ENCODE assay signal across 20 mouse cellular contexts in the genomic region with DNA sequence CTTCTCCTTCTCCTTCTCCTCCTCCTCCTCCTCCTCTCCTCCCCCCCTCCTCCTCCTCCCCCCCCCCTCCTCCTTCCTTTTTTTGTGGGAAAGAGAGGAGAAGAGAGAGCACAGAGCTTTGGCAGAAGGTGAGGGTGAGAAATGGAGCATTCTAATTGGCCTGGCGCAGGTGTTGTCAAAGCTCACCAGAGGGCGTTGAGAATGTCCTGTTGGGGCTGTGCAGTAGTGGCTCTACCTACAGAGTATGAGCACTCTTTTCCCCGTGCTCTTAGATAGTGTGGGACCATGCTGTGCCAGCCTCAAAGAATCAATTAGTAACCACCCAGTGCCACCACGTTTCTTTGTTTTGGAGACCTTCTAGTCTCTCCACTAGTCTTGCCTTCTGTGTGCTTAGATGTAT. TPM values are rescaled to one million over a fixed set of nuclear protein-coding genes. Genes with fewer than 3 reads are reported as not detected.
DNase-seq lines count a peak whose midpoint lies in the region.
"Had no signal": no experiment of that assay in that cellular context is flagged by ENCODE, and none has a peak within 500 bp of the region (broad histone marks: within the 10 kb centered on the region; RNA-seq: fewer than 3 reads in every experiment).

No protein-coding gene starts in this region.

- no peaks in the 10 kb centered on the region for H3K27me3 ChIP-seq in splenic B cell, adult 2 months (ENCODE audit: control insufficient read depth, insufficient read depth, low read length, poor library complexity, severe bottlenecking)
- H3K27me3 ChIP-seq: embryonic facial prominence, embryonic 13.5 days; embryonic facial prominence, embryonic 15.5 days; forebrain, embryonic 12.5 days had no signal

- peak; percentile 11 for DNase-seq in thymus, postnatal 14 days
- DNase-seq in thymus, postnatal 36 days: no peak
- DNase-seq in brain, adult 2 months (ENCODE audit: low read depth, low spot score): peak; percentile 13
- peak; percentile 15 for DNase-seq in splenic B cell, adult 2 months (ENCODE audit: low read depth, low spot score)
- no peak for DNase-seq in adrenal gland, postnatal 10 days
- DNase-seq in kidney, postnatal 4 days: no peak
- DNase-seq: adrenal gland, adult 8-10 months; adrenal gland, postnatal 25 days; cerebellum, adult 11 months; cerebellum, adult 18-20 months; cerebellum, adult 8-10 months; cerebellum, adult 9-11 months; cerebellum, postnatal 14 days; cerebellum, postnatal 36 days; embryo, embryonic 11 days had no signal

- no peaks in the 10 kb centered on the region for H3K36me3 ChIP-seq in splenic B cell, adult 2 months (ENCODE audit: control insufficient read depth, insufficient read depth, low read length, poor library complexity, severe bottlenecking)
- H3K36me3 ChIP-seq: embryonic facial prominence, embryonic 13.5 days; embryonic facial prominence, embryonic 15.5 days; forebrain, embryonic 10.5 days; forebrain, embryonic 12.5 days; G1E had no signal

RNA-seq across cellular contexts. Expression of a gene that starts 30.5 kb away (rescaled TPM):
- 10 to 100 TPM; 71.2 to 74.8 TPM for total RNA-seq in adrenal gland, postnatal 10 days (2021)

RNA-seq across cellular contexts. Expression of a gene that starts 43.7 kb away (rescaled TPM):
- total RNA-seq in adrenal gland, postnatal 10 days (2021): 1 to 10 TPM; 3.3 to 4.4 TPM

RNA-seq across cellular contexts. Expression of a gene that starts 59.6 kb away (rescaled TPM):
- total RNA-seq in adrenal gland, postnatal 10 days (2021): 10 to 100 TPM; 18.0 to 19.8 TPM
- total RNA-seq: G1E had no signal

Comparison
In these comparisons a context has a peak if more than half of its experiments do, and no peak if none do; other contexts are left out.
1. DNase-seq: peak in thymus, postnatal 14 days (single experiment), brain, adult 2 months (single experiment) and splenic B cell, adult 2 months (single experiment); none in thymus, postnatal 36 days (0 of 2), adrenal gland, postnatal 10 days (single experiment) and kidney, postnatal 4 days (0 of 2).